Mouse (Mus musculus): Measurements from ENCODE around the gene A030005L19Rik. TPM values are rescaled to one million over a fixed set of nuclear protein-coding genes. Genes with fewer than 3 reads are reported as not detected.

A030005L19Rik gene
- total and polyA plus RNA-seq, 3 experiments = 0.15 to 0.26 TPM; not detected in 1

DNA sequence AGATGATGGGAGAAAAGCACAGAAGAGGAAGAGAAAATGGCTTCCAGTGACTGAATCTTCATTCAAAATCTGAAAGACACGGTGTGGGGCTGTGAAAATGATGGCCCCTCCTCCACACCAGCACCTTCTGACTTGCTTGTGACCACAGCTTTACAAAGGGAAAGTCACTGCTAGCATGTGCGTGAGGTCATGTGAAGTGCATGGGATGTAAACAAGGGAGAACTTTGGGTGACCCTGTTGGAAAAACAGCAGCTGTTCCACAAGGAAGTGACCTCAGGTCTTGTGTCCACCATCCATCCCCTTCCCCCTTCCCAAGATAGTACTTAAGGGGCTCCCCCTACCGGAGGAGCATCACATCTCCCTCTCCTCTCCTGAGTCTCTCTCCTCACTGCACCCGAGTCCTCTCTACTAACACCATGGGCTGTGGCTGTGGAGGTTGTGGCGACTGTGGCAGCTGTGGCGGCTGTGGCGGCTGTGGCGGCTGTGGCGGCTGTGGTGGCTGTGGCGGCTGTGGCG is 46.8 kb downstream of the A030005L19Rik start, which contains the start of gene Gm47955:
Gene Gm47955, plus strand, starts transcription at position 417 of the 516 bp plus-strand sequence.
- DNase-seq (ENCODE audit: low read depth, low spot score) = no peak
- H3K27ac ChIP-seq (ENCODE audit: control insufficient read depth, low read depth, low read length) = no peak within 1 kb of the TSS
- H3K9ac ChIP-seq (ENCODE audit: control insufficient read depth, low read depth, low read length, poor library complexity, severe bottlenecking) = no peak within 1 kb of the TSS
- H3K9me3 ChIP-seq (replicated peaks; ENCODE audit: insufficient read depth, low read length) = no peaks in the 10 kb centered on the region
- H3K4me3 ChIP-seq (ENCODE audit: control insufficient read depth in 1 of 2, insufficient read depth in 1 of 2, low read depth in 2 of 2, low read length in 2 of 2) = no peak within 1 kb of the TSS
- H3K4me1 ChIP-seq (ENCODE audit: control insufficient read depth in 1 of 2, insufficient read depth in 2 of 2, low read length in 2 of 2) = no peaks in the 10 kb centered on the region
- no peaks in the 10 kb centered on the region for H3K79me2 ChIP-seq (ENCODE audit: control insufficient read depth, insufficient read depth, low read length, poor library complexity)
- no peaks in the 10 kb centered on the region for H3K36me3 ChIP-seq (ENCODE audit: control insufficient read depth in 1 of 2, insufficient read depth in 2 of 2, low read length in 2 of 2)
- no peaks in the 10 kb centered on the region for H3K27me3 ChIP-seq (ENCODE audit: control insufficient read depth in 1 of 2, insufficient read depth in 2 of 2, low read length in 2 of 2)
- TF ChIP-seq RCOR1 (IDR thresholded peaks at IDR 0.05; ENCODE audit: low read depth, low read length) (no peak), NELFE (IDR thresholded peaks at IDR 0.05; ENCODE audit: low read depth, low read length) (no peak), MEF2A (IDR thresholded peaks at IDR 0.05; ENCODE audit: extremely low read depth, insufficient replicate concordance, low read depth, low read length, poor library complexity, severe bottlenecking) (no peak), NRF1 (IDR thresholded peaks at IDR 0.05; ENCODE audit: insufficient read depth, low read depth, low read length, poor library complexity, severe bottlenecking) (no peak), SIN3A (IDR thresholded peaks at IDR 0.05; ENCODE audit: low read length) (no peak), MXI1 (IDR thresholded peaks at IDR 0.05; ENCODE audit: low read depth, low read length) (no peak), EP300 (IDR thresholded peaks at IDR 0.05; ENCODE audit: low read depth in 1 of 2, low read length in 2 of 2) (no peak), CHD1 (IDR thresholded peaks at IDR 0.05; ENCODE audit: low read depth, low read length) (no peak), POLR2AphosphoS2 (IDR thresholded peaks at IDR 0.05; ENCODE audit: low read length) (no peak), UBTF (IDR thresholded peaks at IDR 0.05; ENCODE audit: borderline replicate concordance, insufficient read depth, low read depth, low read length) (no peak), GABPA (IDR thresholded peaks at IDR 0.05; ENCODE audit: low read depth, low read length) (no peak), CHD2 (IDR thresholded peaks at IDR 0.05; ENCODE audit: low read length) (no peak), MAFK (IDR thresholded peaks at IDR 0.05; ENCODE audit: borderline replicate concordance, low read depth, low read length) (no peak), JUND (IDR thresholded peaks at IDR 0.05; ENCODE audit: low read depth, low read length) (no peak), E2F4 (IDR thresholded peaks at IDR 0.05; ENCODE audit: borderline replicate concordance, low read depth, low read length) (no peak), ZMIZ1 (IDR thresholded peaks at IDR 0.05; ENCODE audit: low read depth, low read length) (no peak), ELF1 (IDR thresholded peaks at IDR 0.05; ENCODE audit: low read depth, low read length) (no peak), TCF12 (IDR thresholded peaks at IDR 0.05; ENCODE audit: low read depth, low read length) (no peak), ETS1 (IDR thresholded peaks at IDR 0.05; ENCODE audit: low read depth, low read length) (no peak)

Other genes starting within 250 kb of the A030005L19Rik start
- gene Mff, start 188.4 kb upstream of the A030005L19Rik start, total RNA-seq (2012; rRNA removed) = 86.0 and 91.1 TPM in 2 replicates
- gene Mff, start 188.4 kb upstream of the A030005L19Rik start, polyA plus RNA-seq (2012; ENCODE audit: insufficient read depth in 1 of 2, insufficient read length in 2 of 2, low read depth in 1 of 2, low replicate concordance in 2 of 2, missing spikeins in 1 of 2) = 100 to 1,000 TPM in 1 of 2 experiments, not detected in 1; 195 TPM
- not detected in 2 replicates for gene Tm4sf20, start 144.9 kb upstream of the A030005L19Rik start, total RNA-seq (2012; rRNA removed)
- not detected for gene Tm4sf20, start 144.9 kb upstream of the A030005L19Rik start, polyA plus RNA-seq (2012; ENCODE audit: insufficient read depth in 1 of 2, insufficient read length in 2 of 2, low read depth in 1 of 2, low replicate concordance in 2 of 2, missing spikeins in 1 of 2)
- not detected in 2 replicates for gene Gm47791, start 142.1 kb upstream of the A030005L19Rik start, total RNA-seq (2012; rRNA removed)
- not detected for gene Gm47791, start 142.1 kb upstream of the A030005L19Rik start, polyA plus RNA-seq (2012; ENCODE audit: insufficient read depth in 1 of 2, insufficient read length in 2 of 2, low read depth in 1 of 2, low replicate concordance in 2 of 2, missing spikeins in 1 of 2)
- gene Agfg1, start 73.8 kb upstream of the A030005L19Rik start, total RNA-seq (2012; rRNA removed) = 34.1 and 38.2 TPM in 2 replicates
- 10 to 100 TPM in 1 of 2 experiments, not detected in 1; 58.6 TPM for gene Agfg1, start 73.8 kb upstream of the A030005L19Rik start, polyA plus RNA-seq (2012; ENCODE audit: insufficient read depth in 1 of 2, insufficient read length in 2 of 2, low read depth in 1 of 2, low replicate concordance in 2 of 2, missing spikeins in 1 of 2)
- gene A030014E15Rik, start 11.6 kb downstream of the A030005L19Rik start, total RNA-seq (2012; rRNA removed) = not detected in 2 replicates
- not detected for gene A030014E15Rik, start 11.6 kb downstream of the A030005L19Rik start, polyA plus RNA-seq (2012; ENCODE audit: insufficient read depth in 1 of 2, insufficient read length in 2 of 2, low read depth in 1 of 2, low replicate concordance in 2 of 2, missing spikeins in 1 of 2)
- gene Gm6217, start 18.1 kb downstream of the A030005L19Rik start, total RNA-seq (2012; rRNA removed) = not detected in 2 replicates
- not detected for gene Gm6217, start 18.1 kb downstream of the A030005L19Rik start, polyA plus RNA-seq (2012; ENCODE audit: insufficient read depth in 1 of 2, insufficient read length in 2 of 2, low read depth in 1 of 2, low replicate concordance in 2 of 2, missing spikeins in 1 of 2)
- not detected in 2 replicates for gene A030003K21Rik, start 30.1 kb downstream of the A030005L19Rik start, total RNA-seq (2012; rRNA removed)
- gene A030003K21Rik, start 30.1 kb downstream of the A030005L19Rik start, polyA plus RNA-seq (2012; ENCODE audit: insufficient read depth in 1 of 2, insufficient read length in 2 of 2, low read depth in 1 of 2, low replicate concordance in 2 of 2, missing spikeins in 1 of 2) = not detected
- gene Gm7544, start 42.7 kb downstream of the A030005L19Rik start, total RNA-seq (2012; rRNA removed) = not detected in 2 replicates
- gene Gm7544, start 42.7 kb downstream of the A030005L19Rik start, polyA plus RNA-seq (2012; ENCODE audit: insufficient read depth in 1 of 2, insufficient read length in 2 of 2, low read depth in 1 of 2, low replicate concordance in 2 of 2, missing spikeins in 1 of 2) = not detected
- gene Gm47955, start 47.0 kb downstream of the A030005L19Rik start, total RNA-seq (2012; rRNA removed) = not detected in 2 replicates
- not detected for gene Gm47955, start 47.0 kb downstream of the A030005L19Rik start, polyA plus RNA-seq (2012; ENCODE audit: insufficient read depth in 1 of 2, insufficient read length in 2 of 2, low read depth in 1 of 2, low replicate concordance in 2 of 2, missing spikeins in 1 of 2)
- gene Gm47959, start 87.2 kb downstream of the A030005L19Rik start, total RNA-seq (2012; rRNA removed) = not detected in 2 replicates
- gene Gm47959, start 87.2 kb downstream of the A030005L19Rik start, polyA plus RNA-seq (2012; ENCODE audit: insufficient read depth in 1 of 2, insufficient read length in 2 of 2, low read depth in 1 of 2, low replicate concordance in 2 of 2, missing spikeins in 1 of 2) = not detected
- gene Slc19a3, start 125.1 kb downstream of the A030005L19Rik start, total RNA-seq (2012; rRNA removed) = not detected in 2 replicates
- gene Slc19a3, start 125.1 kb downstream of the A030005L19Rik start, polyA plus RNA-seq (2012; ENCODE audit: insufficient read depth in 1 of 2, insufficient read length in 2 of 2, low read depth in 1 of 2, low replicate concordance in 2 of 2, missing spikeins in 1 of 2) = not detected
- not detected in 2 replicates for gene Krtap28-10, start 129.2 kb downstream of the A030005L19Rik start, total RNA-seq (2012; rRNA removed)
- gene Krtap28-10, start 129.2 kb downstream of the A030005L19Rik start, polyA plus RNA-seq (2012; ENCODE audit: insufficient read depth in 1 of 2, insufficient read length in 2 of 2, low read depth in 1 of 2, low replicate concordance in 2 of 2, missing spikeins in 1 of 2) = not detected
- not detected in 2 replicates for gene Gm47969, start 131.6 kb downstream of the A030005L19Rik start, total RNA-seq (2012; rRNA removed)
- gene Gm47969, start 131.6 kb downstream of the A030005L19Rik start, polyA plus RNA-seq (2012; ENCODE audit: insufficient read depth in 1 of 2, insufficient read length in 2 of 2, low read depth in 1 of 2, low replicate concordance in 2 of 2, missing spikeins in 1 of 2) = not detected
- gene A030005K14Rik, start 146.1 kb downstream of the A030005L19Rik start, total RNA-seq (2012; rRNA removed) = not detected in 2 replicates
- not detected for gene A030005K14Rik, start 146.1 kb downstream of the A030005L19Rik start, polyA plus RNA-seq (2012; ENCODE audit: insufficient read depth in 1 of 2, insufficient read length in 2 of 2, low read depth in 1 of 2, low replicate concordance in 2 of 2, missing spikeins in 1 of 2)
- gene Krtap28-13, start 147.6 kb downstream of the A030005L19Rik start, total RNA-seq (2012; rRNA removed) = not detected in 2 replicates
- not detected for gene Krtap28-13, start 147.6 kb downstream of the A030005L19Rik start, polyA plus RNA-seq (2012; ENCODE audit: insufficient read depth in 1 of 2, insufficient read length in 2 of 2, low read depth in 1 of 2, low replicate concordance in 2 of 2, missing spikeins in 1 of 2)
- not detected in 2 replicates for gene Ccl20, start 203.4 kb downstream of the A030005L19Rik start, total RNA-seq (2012; rRNA removed)
- not detected for gene Ccl20, start 203.4 kb downstream of the A030005L19Rik start, polyA plus RNA-seq (2012; ENCODE audit: insufficient read depth in 1 of 2, insufficient read length in 2 of 2, low read depth in 1 of 2, low replicate concordance in 2 of 2, missing spikeins in 1 of 2)
- not detected in 2 replicates for gene Daw1, start 246.4 kb downstream of the A030005L19Rik start, total RNA-seq (2012; rRNA removed)
- gene Daw1, start 246.4 kb downstream of the A030005L19Rik start, polyA plus RNA-seq (2012; ENCODE audit: insufficient read depth in 1 of 2, insufficient read length in 2 of 2, low read depth in 1 of 2, low replicate concordance in 2 of 2, missing spikeins in 1 of 2) = not detected